Comparison of ENCODE assay signal across 8 mouse cellular contexts in the genomic region with DNA sequence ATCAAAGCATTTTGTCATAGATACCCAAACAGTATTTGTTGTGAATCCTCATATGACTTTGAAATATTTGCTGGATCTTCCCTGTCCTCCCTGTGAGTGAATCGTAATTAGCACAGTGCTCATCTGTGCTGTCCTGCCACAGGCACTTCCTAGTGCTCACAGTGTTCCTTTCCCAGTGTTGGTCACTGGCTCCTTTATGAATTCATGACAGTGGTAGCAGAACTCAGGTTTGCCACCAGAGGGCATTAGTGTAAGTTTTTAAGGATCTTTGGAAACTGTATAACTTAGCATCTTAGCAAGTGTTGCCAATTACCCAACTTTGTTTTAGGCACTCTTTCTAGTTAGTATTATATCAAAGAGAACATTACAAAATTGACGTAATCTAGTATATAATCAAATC. TPM values are rescaled to one million over a fixed set of nuclear protein-coding genes. Genes with fewer than 3 reads are reported as not detected.
DNase-seq lines count a peak whose midpoint lies in the region; ATAC-seq and TF ChIP-seq lines count a peak whose summit lies in the region.

No protein-coding gene starts in this region.

- peak; percentile 72 for TF ChIP-seq CTCF in kidney, postnatal 0 days (IDR thresholded peaks at IDR 0.05; ENCODE audit: low read depth)
- TF ChIP-seq CTCF in liver, postnatal 0 days (IDR thresholded peaks at IDR 0.05; ENCODE audit: low read depth): peak; percentile 81

- H3K9me3 ChIP-seq in heart, embryonic 12.5 days (replicated peaks): no peaks in the 10 kb centered on the region
- no peaks in the 10 kb centered on the region for H3K9me3 ChIP-seq in kidney, postnatal 0 days (replicated peaks; ENCODE audit: low read length)
- no peaks in the 10 kb centered on the region for H3K9me3 ChIP-seq in liver, postnatal 0 days (ENCODE audit: low read length)

- H3K4me3 ChIP-seq in heart, embryonic 12.5 days: no peak overlapping the region
- H3K4me3 ChIP-seq in kidney, postnatal 0 days (replicated peaks; ENCODE audit: low read depth, low read length): no peak overlapping the region
- no peak overlapping the region for H3K4me3 ChIP-seq in liver, postnatal 0 days (ENCODE audit: low read depth, low read length)

- ATAC-seq in common myeloid progenitor, adult 5-6 weeks (replicated peaks; ENCODE audit: low read depth, poor library complexity, severe bottlenecking): peak; percentile 63
- peak; percentile 55; the same call in 1 of the 2 replicates for ATAC-seq in heart, embryonic 12.5 days (ENCODE audit: insufficient number of reproducible peaks, low FRiP score)
- no peak for ATAC-seq in kidney, postnatal 0 days (replicated peaks; ENCODE audit: low FRiP score, low read depth)
- peak; percentile 40; the same call in 1 of the 2 replicates for ATAC-seq in liver, postnatal 0 days

- H3K4me2 ChIP-seq in heart, embryonic 12.5 days: no peak overlapping the region
- no peak overlapping the region for H3K4me2 ChIP-seq in kidney, postnatal 0 days (ENCODE audit: low read length)
- no peak overlapping the region for H3K4me2 ChIP-seq in liver, postnatal 0 days (ENCODE audit: low read depth, low read length)

- WGBS in heart, embryonic 12.5 days: 56% methylated on average over 2 of the region's 2 CpGs
- 63% methylated on average over 2 of the region's 2 CpGs for WGBS in kidney, postnatal 0 days
- 65% methylated on average over 2 of the region's 2 CpGs for WGBS in liver, postnatal 0 days (ENCODE audit: insufficient replicate concordance)

- H3K36me3 ChIP-seq in heart, embryonic 12.5 days: peaks cover 33% of the 10 kb centered on the region
- peaks cover 26% of the 10 kb centered on the region for H3K36me3 ChIP-seq in kidney, postnatal 0 days (ENCODE audit: insufficient read depth, low read length)
- H3K36me3 ChIP-seq in liver, postnatal 0 days (replicated peaks; ENCODE audit: insufficient read depth, low read length): peaks cover 32% of the 10 kb centered on the region

- intact Hi-C loops in heart, postnatal 25 days (cut with DNase I): loop anchor here (5.0 kb wide), 1 partner anchor 76 kb away; the partner anchor contains the start of gene Pum1

- no peaks in the 10 kb centered on the region for H3K27me3 ChIP-seq in heart, embryonic 12.5 days (replicated peaks)
- no peaks in the 10 kb centered on the region for H3K27me3 ChIP-seq in kidney, postnatal 0 days (ENCODE audit: insufficient read depth, low read length)
- H3K27me3 ChIP-seq in liver, postnatal 0 days (ENCODE audit: insufficient read depth, low read length): no peaks in the 10 kb centered on the region

- no peak overlapping the region for H3K9ac ChIP-seq in heart, embryonic 12.5 days
- H3K9ac ChIP-seq in kidney, postnatal 0 days (ENCODE audit: low read depth, low read length): no peak overlapping the region
- H3K9ac ChIP-seq in liver, postnatal 0 days (replicated peaks): no peak overlapping the region

- peaks cover 4% of the 10 kb centered on the region for H3K4me1 ChIP-seq in heart, embryonic 12.5 days (replicated peaks)
- no peaks in the 10 kb centered on the region for H3K4me1 ChIP-seq in kidney, postnatal 0 days (replicated peaks; ENCODE audit: insufficient read depth, low read length)
- peaks cover 4% of the 10 kb centered on the region; the same call in 1 of the 2 replicates for H3K4me1 ChIP-seq in liver, postnatal 0 days (ENCODE audit: insufficient read depth)

- TF ChIP-seq EP300 in liver, postnatal 0 days (IDR thresholded peaks at IDR 0.05; ENCODE audit: low read depth): no peak

- no peak overlapping the region for H3K27ac ChIP-seq in heart, embryonic 12.5 days (ENCODE audit: poor library complexity, severe bottlenecking)
- no peak overlapping the region for H3K27ac ChIP-seq in kidney, postnatal 0 days
- H3K27ac ChIP-seq in liver, postnatal 0 days (ENCODE audit: low read depth): no peak overlapping the region

- peak; percentile 58 to 77 for DNase-seq in heart, adult 18-20 months
- DNase-seq in heart, postnatal 25 days (ENCODE audit: low spot score): no peak
- peak; percentile 79 for DNase-seq in R1 (ENCODE audit: low read depth, low spot score)
- peak; percentile 83 for DNase-seq in kidney, postnatal 0 days (ENCODE audit: low spot score)
- DNase-seq in liver, postnatal 0 days: peak; percentile 42
- peak; percentile 71 to 81 for DNase-seq in right cerebral cortex, adult 2 months (ENCODE audit: low spot score in 2 of 2)

RNA-seq across cellular contexts. Expression of gene Sdc3, which starts 53.8 kb away (rescaled TPM):
- 10 to 100 TPM; 37.1 to 38.2 TPM for total RNA-seq in heart, adult 18-20 months (2021)
- 10 to 100 TPM; 37.7 to 41.9 TPM for total RNA-seq in heart, postnatal 25 days (2021)
- 1.3 and 2.1 TPM in 2 replicates for total RNA-seq in common myeloid progenitor, adult 5-6 weeks (2017)
- 35.9 and 38.7 TPM in 2 replicates for polyA plus RNA-seq in heart, embryonic 12.5 days (2016; fragmentation: Nextera tagmentation; extraction: Ambion mirVana)
- polyA plus RNA-seq in kidney, postnatal 0 days (2015; fragmentation: Nextera tagmentation; extraction: Ambion mirVana): 14.9 and 16.2 TPM in 2 replicates
- polyA plus RNA-seq in liver, postnatal 0 days (2015; fragmentation: Nextera tagmentation; extraction: Ambion mirVana): 8.7 TPM in 2 replicates

Comparison
In these comparisons a context has a peak if more than half of its experiments do, and no peak if none do; other contexts are left out.
1. RNA of gene Sdc3, which starts 53.8 kb away (total RNA-seq): 37.7 to 41.9 TPM in heart, postnatal 25 days and 37.1 to 38.2 TPM in heart, adult 18-20 months; 1.3 to 2.1 TPM in common myeloid progenitor, adult 5-6 weeks; every median in the first group is over 10 times any median in the second.